Comparison of ENCODE assay signal across 18 mouse cellular contexts in genomic region chr7:87587976-87588375, GRCm38 (mm10). TPM values are rescaled to one million over a fixed set of nuclear protein-coding genes. Genes with fewer than 3 reads are reported as not detected.
DNase-seq lines count a peak whose midpoint lies in the region; ATAC-seq lines count a peak whose summit lies in the region.
"Had no signal": no experiment of that assay in that cellular context is flagged by ENCODE, and none has a peak within 500 bp of the region (broad histone marks: within the 10 kb centered on the region; RNA-seq: fewer than 3 reads in every experiment).

No protein-coding gene starts in this region.

- no peak for ATAC-seq in hindbrain, embryonic 11.5 days (ENCODE audit: low FRiP score)
- no peak for ATAC-seq in hindbrain, embryonic 12.5 days (ENCODE audit: low FRiP score)
- ATAC-seq in midbrain, embryonic 15.5 days (replicated peaks), result no peak
- ATAC-seq in midbrain, embryonic 11.5 days (ENCODE audit: low FRiP score), result no peak

- no peak overlapping the region for H3K9ac ChIP-seq in hindbrain, embryonic 11.5 days (ENCODE audit: low read depth, low read length)
- H3K9ac ChIP-seq in hindbrain, embryonic 12.5 days, result no peak overlapping the region
- H3K9ac ChIP-seq in midbrain, embryonic 15.5 days, result no peak overlapping the region
- H3K9ac ChIP-seq in midbrain, embryonic 11.5 days (ENCODE audit: low read length), result no peak overlapping the region
- H3K9ac ChIP-seq: heart, embryonic 12.5 days; neural tube, embryonic 12.5 days had no signal

- H3K27me3 ChIP-seq in hindbrain, embryonic 11.5 days (ENCODE audit: control insufficient read depth, insufficient read depth, low read length), result peaks cover 2% of the 10 kb centered on the region; the same call in 1 of the 2 replicates
- peaks cover 25% of the 10 kb centered on the region for H3K27me3 ChIP-seq in hindbrain, embryonic 12.5 days
- no peaks in the 10 kb centered on the region for H3K27me3 ChIP-seq in midbrain, embryonic 15.5 days (replicated peaks)
- H3K27me3 ChIP-seq in midbrain, embryonic 11.5 days (ENCODE audit: control insufficient read depth, insufficient read depth, low read length), result peaks cover 4% of the 10 kb centered on the region; the same call in 1 of the 2 replicates
- H3K27me3 ChIP-seq in forebrain, embryonic 10.5 days (ENCODE audit: poor library complexity, severe bottlenecking), result peaks cover 43% of the 10 kb centered on the region

- H3K9me3 ChIP-seq in hindbrain, embryonic 11.5 days (ENCODE audit: control insufficient read depth, low read length), result no peaks in the 10 kb centered on the region
- H3K9me3 ChIP-seq in hindbrain, embryonic 12.5 days (replicated peaks), result no peaks in the 10 kb centered on the region
- no peaks in the 10 kb centered on the region for H3K9me3 ChIP-seq in midbrain, embryonic 15.5 days
- no peaks in the 10 kb centered on the region for H3K9me3 ChIP-seq in midbrain, embryonic 11.5 days (ENCODE audit: control insufficient read depth, low read length)
- H3K9me3 ChIP-seq in forebrain, embryonic 10.5 days, result no peaks in the 10 kb centered on the region
- H3K9me3 ChIP-seq: heart, embryonic 12.5 days; neural tube, embryonic 12.5 days had no signal

- H3K27ac ChIP-seq in hindbrain, embryonic 11.5 days (ENCODE audit: low read depth, low read length), result no peak overlapping the region
- H3K27ac ChIP-seq in hindbrain, embryonic 12.5 days, result no peak overlapping the region
- no peak overlapping the region for H3K27ac ChIP-seq in midbrain, embryonic 15.5 days
- H3K27ac ChIP-seq in midbrain, embryonic 11.5 days (ENCODE audit: low read depth, low read length), result no peak overlapping the region
- H3K27ac ChIP-seq in forebrain, embryonic 10.5 days, result no peak overlapping the region
- H3K27ac ChIP-seq: gastrocnemius, adult 2 months; neural tube, embryonic 12.5 days had no signal

- H3K36me3 ChIP-seq in hindbrain, embryonic 11.5 days (ENCODE audit: control insufficient read depth, insufficient read depth, low read length), result no peaks in the 10 kb centered on the region
- H3K36me3 ChIP-seq in hindbrain, embryonic 12.5 days, result no peaks in the 10 kb centered on the region
- H3K36me3 ChIP-seq in midbrain, embryonic 15.5 days (replicated peaks), result no peaks in the 10 kb centered on the region
- no peaks in the 10 kb centered on the region for H3K36me3 ChIP-seq in midbrain, embryonic 11.5 days (ENCODE audit: control insufficient read depth, insufficient read depth, low read length)
- H3K36me3 ChIP-seq in forebrain, embryonic 10.5 days (replicated peaks), result no peaks in the 10 kb centered on the region
- H3K36me3 ChIP-seq: heart, embryonic 12.5 days; neural tube, embryonic 12.5 days had no signal

- DNase-seq in hindbrain, embryonic 11.5 days (ENCODE audit: low spot score), result peak; percentile 28
- no peak for DNase-seq in midbrain, embryonic 11.5 days (ENCODE audit: low spot score, missing footprints)
- DNase-seq in embryo, embryonic 11.5 days (ENCODE audit: low read depth, low spot score), result peak; percentile 16
- DNase-seq in retina, postnatal 1 day, result peak; percentile 20
- no peak for DNase-seq in forebrain, embryonic 10.5 days (ENCODE audit: extremely low spot score, low spot score)
- no peak for DNase-seq in gastrocnemius, adult 8-10 months (ENCODE audit: low spot score in 2 of 2)
- DNase-seq: cerebellum, adult 9-10 months; gastrocnemius, adult 2 months; kidney, postnatal 14 days; right cerebral cortex, postnatal 14 days; thymus, postnatal 25 days had no signal

- H3K4me1 ChIP-seq in hindbrain, embryonic 11.5 days (replicated peaks; ENCODE audit: control insufficient read depth, insufficient read depth, low read length), result no peaks in the 10 kb centered on the region
- 0 out of 2 replicates have a peak, but pooled peaks cover 2% of the 10 kb centered on the region for H3K4me1 ChIP-seq in hindbrain, embryonic 12.5 days
- peaks cover 11% of the 10 kb centered on the region for H3K4me1 ChIP-seq in midbrain, embryonic 15.5 days
- H3K4me1 ChIP-seq in midbrain, embryonic 11.5 days (ENCODE audit: control insufficient read depth, insufficient read depth, low read length), result peaks cover 3% of the 10 kb centered on the region; the same call in 1 of the 2 replicates
- peaks cover 9% of the 10 kb centered on the region for H3K4me1 ChIP-seq in forebrain, embryonic 10.5 days

- WGBS in hindbrain, embryonic 11.5 days, result 32% methylated on average over 1 of the region's 1 CpGs
- 35% methylated on average over 1 of the region's 1 CpGs for WGBS in hindbrain, embryonic 12.5 days
- 43% methylated on average over 1 of the region's 1 CpGs for WGBS in midbrain, embryonic 15.5 days
- 31% methylated on average over 1 of the region's 1 CpGs for whole genome bisulfite sequencing in midbrain, embryonic 11.5 days
- 45% methylated on average over 1 of the region's 1 CpGs for WGBS in forebrain, embryonic 10.5 days

- no peak overlapping the region for H3K4me2 ChIP-seq in hindbrain, embryonic 11.5 days (replicated peaks; ENCODE audit: low read depth, low read length)
- no peak overlapping the region for H3K4me2 ChIP-seq in hindbrain, embryonic 12.5 days (replicated peaks)
- peak overlapping the region; percentile 73 for H3K4me2 ChIP-seq in midbrain, embryonic 15.5 days
- H3K4me2 ChIP-seq in midbrain, embryonic 11.5 days, result no peak overlapping the region
- H3K4me2 ChIP-seq: heart, embryonic 12.5 days; neural tube, embryonic 12.5 days had no signal

- no peak overlapping the region for H3K4me3 ChIP-seq in hindbrain, embryonic 11.5 days (ENCODE audit: low read depth, low read length)
- no peak overlapping the region for H3K4me3 ChIP-seq in hindbrain, embryonic 12.5 days
- no peak overlapping the region; the same call in 1 of the 2 replicates for H3K4me3 ChIP-seq in midbrain, embryonic 15.5 days
- no peak overlapping the region for H3K4me3 ChIP-seq in midbrain, embryonic 11.5 days (ENCODE audit: low read depth, low read length)
- no peak overlapping the region for H3K4me3 ChIP-seq in forebrain, embryonic 10.5 days
- H3K4me3 ChIP-seq: erythroblast, embryonic 14.5 days; gastrocnemius, adult 2 months; heart, embryonic 12.5 days; neural tube, embryonic 12.5 days had no signal

RNA-seq across cellular contexts. Expression of gene Grm5, which starts 4.0 kb away (rescaled TPM):
- polyA plus RNA-seq in hindbrain, embryonic 11.5 days (2014; fragmentation: Nextera tagmentation; extraction: Ambion mirVana), result 0.42 and 0.75 TPM in 2 replicates
- 1.7 and 2.2 TPM in 2 replicates for polyA plus RNA-seq in hindbrain, embryonic 12.5 days (2016; fragmentation: Nextera tagmentation; extraction: Ambion mirVana)
- 45.6 and 47.6 TPM in 2 replicates for polyA plus RNA-seq in midbrain, embryonic 15.5 days (2015; fragmentation: Nextera tagmentation; extraction: Ambion mirVana)
- polyA plus RNA-seq in midbrain, embryonic 11.5 days (2014; fragmentation: Nextera tagmentation; extraction: Ambion mirVana), result 0.23 and 0.50 TPM in 2 replicates
- 0.07 TPM in 1 of 2 replicates, not detected in the other for polyA plus RNA-seq in forebrain, embryonic 10.5 days (2016; fragmentation: Nextera tagmentation; extraction: Ambion mirVana)
- under 1 TPM in 1 of 4 experiments, not detected in 3; 0.07 TPM for total RNA-seq in gastrocnemius, adult 8-10 months (2022)
- total RNA-seq: gastrocnemius, adult 2 months; liver, adult 2 months; megakaryocyte progenitor cell, adult 5-6 weeks had no signal
- polyA plus RNA-seq: erythroblast, embryonic 14.5 days; heart, embryonic 12.5 days; liver, adult 2 months had no signal

Comparison
In these comparisons a context has a peak if more than half of its experiments do, and no peak if none do; other contexts are left out.
1. RNA of gene Grm5, which starts 4.0 kb away (polyA plus RNA-seq): 45.6 to 47.6 TPM in midbrain, embryonic 15.5 days; 1.7 to 2.2 TPM in hindbrain, embryonic 12.5 days, 0.42 to 0.75 TPM in hindbrain, embryonic 11.5 days, 0.23 to 0.50 TPM in midbrain, embryonic 11.5 days and 0.07 TPM in forebrain, embryonic 10.5 days; every median in the first group is over 10 times any median in the second.
2. DNase-seq: peak in hindbrain, embryonic 11.5 days (single experiment), embryo, embryonic 11.5 days (single experiment) and retina, postnatal 1 day (single experiment); none in midbrain, embryonic 11.5 days (single experiment), forebrain, embryonic 10.5 days (single experiment) and gastrocnemius, adult 8-10 months (0 of 2).